Mouse (Mus musculus) midbrain, embryonic 11.5 days (tissue): ENCODE results near the gene Myh6. TPM values are rescaled to one million over a fixed set of nuclear protein-coding genes. Genes with fewer than 3 reads are reported as not detected.

Experiments used
- ATAC-seq: fragments of 200-750 bp; cut with Nextera tagmentation; 2 replicates; pipeline ENCODE4 v1.8.0; 2017; ENCODE audit warnings: moderate TSS enrichment, moderate library complexity; ENCODE audit not compliant: low FRiP score
- DNase-seq: peaks from one replicate; pipeline ENCODE4 v3.0.0; 2015; ENCODE audit warnings: low spot score; ENCODE audit errors: missing footprints
- H3K27ac ChIP-seq: fragments of 300-500 bp; sonication (generic); 2 replicates; pipeline ENCODE4 v1.5.1; 2014; ENCODE audit warnings: low read depth, low read length
- H3K27me3 ChIP-seq: fragments of 300-500 bp; sonication (generic); 2 replicates; pipeline ENCODE4 v1.6.1; 2014; ENCODE audit warnings: mild to moderate bottlenecking, low read length, moderate library complexity, mixed read lengths; ENCODE audit not compliant: control insufficient read depth, insufficient read depth
- H3K36me3 ChIP-seq: fragments of 300-500 bp; sonication (generic); 2 replicates; pipeline ENCODE4 v1.6.1; 2014; ENCODE audit warnings: mild to moderate bottlenecking, low read length, moderate library complexity, mixed read lengths; ENCODE audit not compliant: control insufficient read depth, insufficient read depth
- H3K4me1 ChIP-seq: fragments of 300-500 bp; sonication (generic); 2 replicates; pipeline ENCODE4 v1.6.1; 2014; ENCODE audit warnings: low read length; ENCODE audit not compliant: control insufficient read depth, insufficient read depth
- H3K4me2 ChIP-seq: fragments of 300-500 bp; sonication (generic); 2 replicates; pipeline ENCODE4 v1.6.1; 2014; ENCODE audit warnings: mild to moderate bottlenecking, moderate library complexity
- H3K4me3 ChIP-seq: fragments of 300-500 bp; sonication (generic); 2 replicates; pipeline ENCODE4 v1.5.1; 2014; ENCODE audit warnings: low read depth, low read length
- H3K9ac ChIP-seq: fragments of 300-500 bp; sonication (generic); 2 replicates; pipeline ENCODE4 v1.6.1; 2014; ENCODE audit warnings: low read length
- H3K9me3 ChIP-seq: fragments of 300-500 bp; sonication (generic); 2 replicates; pipeline ENCODE4 v1.6.1; 2016; ENCODE audit warnings: low read length; ENCODE audit not compliant: control insufficient read depth
- WGBS: fragments of 180-500 bp; shearing (Covaris S2); extraction: QIAGEN DNeasy Blood & Tissue Kit; methylation state at CpG from one replicate; pipeline ENCODE4 v1.1.7; 2014; 5-methylcytosine and 5-hydroxymethylcytosine counted together
- polyA plus RNA-seq: library from polyadenylated mRNA; unstranded; fragments of >200 nt; fragmentation: Nextera tagmentation; extraction: Ambion mirVana; gene quantifications from 2 replicates; pipeline ENCODE4 v1.2.1, GENCODE M21; 2014

Myh6 gene
- polyA plus RNA-seq, 1 experiment from 2014 or later, result 0.51 TPM

DNA sequence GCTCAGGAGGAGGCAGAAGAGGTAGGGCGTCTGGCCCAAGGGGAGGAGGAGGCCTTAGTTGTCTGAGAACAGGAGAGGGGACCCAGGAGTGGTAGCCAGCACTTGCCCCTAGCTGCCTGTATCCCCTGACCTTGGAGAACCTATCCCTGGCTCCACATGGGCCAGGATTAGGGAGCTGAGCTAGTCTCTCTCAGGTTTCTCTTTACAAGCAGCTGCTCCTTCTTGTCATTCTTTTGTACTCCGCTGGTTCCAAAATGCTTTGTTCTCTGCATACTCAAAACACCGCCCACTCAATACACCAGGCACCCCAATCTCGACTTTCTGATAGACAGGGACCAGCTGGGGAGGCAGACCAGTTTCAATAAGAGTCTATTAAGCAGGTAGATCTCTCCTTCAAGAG is 30.6 kb upstream of the Myh6 start:
- DNase-seq, result peak; percentile 89
- Histone ChIP-seq H3K27me3 (no peaks in the 10 kb centered on the region), H3K4me1 (peaks cover 32% of the 10 kb centered on the region), H3K27ac (peak overlapping the region; percentile 48), H3K9me3 (no peaks in the 10 kb centered on the region), H3K9ac (0 out of 2 replicates have a peak overlapping the region, but pooled peaks have one; percentile 24), H3K4me3 (no peak overlapping the region), H3K4me2 (no peak overlapping the region), H3K36me3 (no peaks in the 10 kb centered on the region)
- 36% methylated on average over 4 of the region's 4 CpGs for WGBS
- no peak for ATAC-seq

GRCm38 (mm10) chr14:54996793-54997192 is 30.1 kb upstream of the Myh6 start:
- DNase-seq (peak; percentile 86), ATAC-seq (no peak)
- WGBS, result 36% methylated on average over 9 of the region's 9 CpGs
- Histone ChIP-seq H3K27me3 (no peaks in the 10 kb centered on the region), H3K4me3 (no peak overlapping the region), H3K27ac (peak overlapping the region; percentile 48), H3K9ac (0 out of 2 replicates have a peak overlapping the region, but pooled peaks have one; percentile 24), H3K36me3 (no peaks in the 10 kb centered on the region), H3K4me2 (no peak overlapping the region), H3K9me3 (no peaks in the 10 kb centered on the region), H3K4me1 (peaks cover 32% of the 10 kb centered on the region)

GRCm38 (mm10) chr14:54995457-54996138 is 28.9 kb upstream of the Myh6 start:
- no peaks in the 10 kb centered on the region for H3K36me3 ChIP-seq
- no peaks in the 10 kb centered on the region for H3K27me3 ChIP-seq
- ATAC-seq (peak; percentile 78), DNase-seq (peak; percentile 96)
- H3K9me3 ChIP-seq, result no peaks in the 10 kb centered on the region
- peak overlapping the region; percentile 59 for H3K9ac ChIP-seq
- WGBS, result 17% methylated on average over 14 of the region's 14 CpGs
- H3K27ac ChIP-seq, result peak overlapping the region; percentile 89
- H3K4me1 ChIP-seq, result peaks cover 32% of the 10 kb centered on the region
- H3K4me3 ChIP-seq, result no peak overlapping the region
- peak overlapping the region; percentile 19; the same call in 1 of the 2 replicates for H3K4me2 ChIP-seq

DNA sequence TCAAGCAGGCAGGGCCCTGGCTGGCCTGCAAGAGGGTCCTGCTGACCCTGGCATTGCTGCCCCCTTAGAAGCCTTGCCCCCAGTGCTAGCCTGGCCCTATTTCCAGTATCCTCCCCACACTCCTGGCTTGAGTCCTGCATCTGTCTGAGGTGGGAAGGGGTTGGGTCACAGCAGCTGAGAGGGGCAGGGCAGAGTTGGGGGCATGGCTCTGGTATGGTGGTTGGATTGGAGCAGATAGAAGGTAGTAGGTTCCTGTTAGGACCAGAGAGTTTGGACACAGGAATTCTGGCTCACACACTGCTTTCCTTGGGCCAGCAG is 28.1 kb upstream of the Myh6 start:
- Histone ChIP-seq H3K4me3 (no peak overlapping the region), H3K27me3 (no peaks in the 10 kb centered on the region), H3K9me3 (no peaks in the 10 kb centered on the region), H3K4me2 (no peak overlapping the region), H3K36me3 (no peaks in the 10 kb centered on the region), H3K9ac (peak overlapping the region; percentile 59), H3K4me1 (peaks cover 32% of the 10 kb centered on the region), H3K27ac (peak overlapping the region; percentile 89)
- peak; percentile 47 for ATAC-seq
- DNase-seq, result peak; percentile 89

GRCm38 (mm10) chr14:54994136-54994868 is 27.6 kb upstream of the Myh6 start, which contains the start of gene Myh7:
TSS of gene Myh7 (minus strand) at chr14:54994626.
- Histone ChIP-seq H3K27me3 (no peaks in the 10 kb centered on the region), H3K4me2 (peak within 1 kb of the TSS; percentile 19; the same call in 1 of the 2 replicates), H3K9ac (peak within 1 kb of the TSS; percentile 59), H3K27ac (peak within 1 kb of the TSS; percentile 89), H3K36me3 (no peaks in the 10 kb centered on the region), H3K9me3 (no peaks in the 10 kb centered on the region), H3K4me3 (no peak within 1 kb of the TSS), H3K4me1 (peaks cover 32% of the 10 kb centered on the region)
- ATAC-seq (peak; percentile 31), DNase-seq (peak; percentile 81)
- WGBS, result 48% methylated on average over 11 of the region's 11 CpGs

- no peak overlapping the region for H3K27ac ChIP-seq
- H3K4me1 ChIP-seq, result peaks cover 32% of the 10 kb centered on the region
- H3K9ac ChIP-seq, result 0 out of 2 replicates have a peak overlapping the region, but pooled peaks have one; percentile 22
- H3K4me2 ChIP-seq, result no peak overlapping the region
- no peaks in the 10 kb centered on the region for H3K9me3 ChIP-seq
- H3K36me3 ChIP-seq, result no peaks in the 10 kb centered on the region
- peak; percentile 79 for DNase-seq
- no peak for ATAC-seq
- no peak overlapping the region for H3K4me3 ChIP-seq
- H3K27me3 ChIP-seq, result no peaks in the 10 kb centered on the region
- 69% methylated on average over 10 of the region's 10 CpGs for WGBS
Measured at GRCm38 (mm10) chr14:54993636-54994035, 26.9 kb upstream of the Myh6 start.

- H3K27me3 ChIP-seq, result no peaks in the 10 kb centered on the region
- no peak overlapping the region for H3K27ac ChIP-seq
- no peak overlapping the region for H3K4me3 ChIP-seq
- DNase-seq (no peak), ATAC-seq (no peak)
- no peaks in the 10 kb centered on the region for H3K36me3 ChIP-seq
- H3K9me3 ChIP-seq, result no peaks in the 10 kb centered on the region
- H3K4me2 ChIP-seq, result no peak overlapping the region
- WGBS, result 93% methylated on average over 10 of the region's 10 CpGs
- H3K9ac ChIP-seq, result no peak overlapping the region
- peaks cover 32% of the 10 kb centered on the region for H3K4me1 ChIP-seq
Measured at GRCm38 (mm10) chr14:54992196-54992595, 25.5 kb upstream of the Myh6 start.

GRCm38 (mm10) chr14:54989886-54990441 is 23.2 kb upstream of the Myh6 start:
- Histone ChIP-seq H3K27ac (no peak overlapping the region), H3K4me2 (no peak overlapping the region), H3K4me1 (peaks cover 10% of the 10 kb centered on the region), H3K36me3 (no peaks in the 10 kb centered on the region), H3K9me3 (no peaks in the 10 kb centered on the region), H3K27me3 (no peaks in the 10 kb centered on the region), H3K4me3 (no peak overlapping the region), H3K9ac (no peak overlapping the region)
- DNase-seq (no peak), ATAC-seq (no peak)
- 87% methylated on average over 8 of the region's 8 CpGs for WGBS

GRCm38 (mm10) chr14:54988882-54989281 is 22.2 kb upstream of the Myh6 start:
- H3K4me3 ChIP-seq, result no peak overlapping the region
- ATAC-seq, result no peak
- no peaks in the 10 kb centered on the region for H3K27me3 ChIP-seq
- no peaks in the 10 kb centered on the region for H3K9me3 ChIP-seq
- no peak overlapping the region for H3K9ac ChIP-seq
- 92% methylated on average over 13 of the region's 13 CpGs for WGBS
- H3K27ac ChIP-seq, result no peak overlapping the region
- no peak overlapping the region for H3K4me2 ChIP-seq
- H3K4me1 ChIP-seq, result no peaks in the 10 kb centered on the region
- no peaks in the 10 kb centered on the region for H3K36me3 ChIP-seq
- DNase-seq, result peak; percentile 6
